Mouse (Mus musculus) gastrocnemius, adult 18-20 months (tissue): Measurements from ENCODE around the gene Tmpo. TPM values are rescaled to one million over a fixed set of nuclear protein-coding genes. Genes with fewer than 3 reads are reported as not detected.
A peak's percentile ranks its signal among the peaks of the same experiment; 100 is the strongest.

Experiments
- DNase-seq: peaks from one replicate; pipeline ENCODE4 v3.0.0; 2021; ENCODE audit warnings: low spot score
- long read RNA-seq, 2 experiments: library from polyadenylated mRNA; stranded (forward); transcript quantifications; one replicate each; pipeline ENCODE4 v2.0.0; 2021
- total RNA-seq, 2 experiments: library from RNA; stranded (reverse); gene quantifications; 2 replicates each; pipeline ENCODE4 v1.2.3; 2021

Tmpo gene
- 10 to 100 TPM; 49.9 to 50.5 TPM for total RNA-seq
- long read RNA-seq, experiment 1, transcript Tmpo-203 (8 exons, 1,854 nt) = minor isoform, 15 of 126 reads
- long read RNA-seq, experiment 1, transcript Tmpo-204 (7 exons, 1,953 nt) = major isoform, 78 of 126 reads
- long read RNA-seq, experiment 1, transcript Tmpo-201 (4 exons, 3,772 nt) = minor isoform, 9 of 126 reads
- long read RNA-seq, experiment 1, transcript Tmpo-205 (6 exons, 1,842 nt) = minor isoform, 7 of 126 reads
- long read RNA-seq, experiment 1, partial matches to known transcripts = 3 of 126 reads
- long read RNA-seq, experiment 1, other reads (novel, unspliced or antisense) = 12 of 126 reads
- long read RNA-seq, experiment 2, transcript Tmpo-202 (9 exons, 3,533 nt) = minor isoform, 5 of 77 reads
- long read RNA-seq, experiment 2, transcript Tmpo-204 (7 exons, 1,953 nt) = major isoform, 29 of 77 reads
- long read RNA-seq, experiment 2, transcript Tmpo-203 (8 exons, 1,854 nt) = minor isoform, 23 of 77 reads
- long read RNA-seq, experiment 2, transcript Tmpo-201 (4 exons, 3,772 nt) = minor isoform, 7 of 77 reads
- long read RNA-seq, experiment 2, partial matches to known transcripts = 4 of 77 reads
- long read RNA-seq, experiment 2, other reads (novel, unspliced or antisense) = 5 of 77 reads

DNA sequence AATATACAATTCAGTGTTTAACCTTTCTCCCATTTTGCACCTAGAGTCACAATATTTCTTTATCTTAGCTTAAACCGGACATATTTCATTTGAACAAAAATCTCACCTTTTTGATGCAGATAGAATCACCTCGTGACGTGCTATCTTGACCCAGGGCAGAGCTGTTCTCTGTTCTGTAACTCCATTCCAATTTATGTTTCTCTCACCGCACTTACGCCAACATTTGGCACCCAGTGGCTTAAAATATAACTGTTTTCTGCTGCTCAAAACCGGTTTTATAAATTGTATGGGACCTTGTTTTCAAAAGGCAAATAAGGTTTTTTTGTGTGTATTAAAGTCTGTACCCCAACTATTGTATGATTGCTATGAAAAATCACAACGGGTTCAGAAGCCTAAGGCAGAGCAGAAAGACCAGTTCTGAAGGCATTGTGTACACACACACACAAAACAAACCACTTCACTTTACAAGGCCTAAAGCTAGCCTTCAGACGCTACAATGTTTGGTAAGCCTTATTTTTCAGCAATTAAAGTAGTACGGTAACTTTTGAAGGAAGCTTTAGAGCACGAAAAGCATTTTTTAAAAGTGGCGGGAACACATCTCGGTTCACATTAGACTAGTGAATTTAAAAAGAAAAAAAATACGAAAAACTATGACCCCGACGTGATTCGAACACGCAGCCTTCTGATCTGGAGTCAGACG, at the start of gene Tmpo:
Tmpo (minus strand) TSS at position 555 of the 700 bp plus-strand sequence.
- no peak for DNase-seq

DNA sequence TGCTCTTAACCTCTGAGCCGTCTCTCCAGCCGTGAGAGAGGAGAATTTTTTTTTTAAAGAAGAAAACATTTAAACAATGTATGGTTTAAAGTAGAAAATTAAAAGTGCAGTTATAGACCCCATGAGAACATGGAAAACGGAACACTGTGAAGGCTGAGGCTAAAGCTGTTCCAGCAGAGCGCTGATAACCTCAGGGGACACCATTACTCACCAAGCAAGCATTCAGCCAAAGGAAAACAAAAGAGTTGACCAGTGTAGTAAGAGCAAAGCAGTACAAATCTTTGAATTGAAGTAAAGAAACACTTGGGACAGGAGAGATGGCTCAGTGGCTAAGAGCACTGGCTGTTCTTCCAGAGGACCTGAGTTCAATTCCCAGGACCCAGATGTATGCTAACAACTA, 49.3 kb upstream of the Tmpo start:
- peak; percentile 71 for DNase-seq

DNA sequence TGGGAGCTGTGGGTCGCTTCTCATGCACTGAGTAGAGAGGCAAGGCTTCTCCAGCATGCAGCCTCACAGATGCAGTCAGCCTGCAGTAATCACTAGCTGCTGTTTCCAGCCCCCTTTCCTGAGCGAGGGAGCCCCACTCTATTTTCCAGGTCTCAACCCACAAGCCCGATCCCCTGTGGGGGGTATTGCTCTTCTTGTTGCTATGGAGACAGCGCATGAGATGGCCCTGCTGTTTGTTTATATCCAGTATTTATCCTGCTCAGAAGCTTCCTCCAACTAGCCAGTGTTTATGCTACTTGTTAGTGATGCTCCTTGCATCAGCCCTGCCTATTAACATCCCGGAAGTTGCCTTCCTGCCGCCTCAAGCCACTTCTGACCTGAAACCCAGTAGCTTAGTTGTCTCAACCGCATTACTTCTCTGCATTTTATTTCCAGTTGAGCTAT, 48.4 kb upstream of the Tmpo start:
- no peak for DNase-seq

DNA sequence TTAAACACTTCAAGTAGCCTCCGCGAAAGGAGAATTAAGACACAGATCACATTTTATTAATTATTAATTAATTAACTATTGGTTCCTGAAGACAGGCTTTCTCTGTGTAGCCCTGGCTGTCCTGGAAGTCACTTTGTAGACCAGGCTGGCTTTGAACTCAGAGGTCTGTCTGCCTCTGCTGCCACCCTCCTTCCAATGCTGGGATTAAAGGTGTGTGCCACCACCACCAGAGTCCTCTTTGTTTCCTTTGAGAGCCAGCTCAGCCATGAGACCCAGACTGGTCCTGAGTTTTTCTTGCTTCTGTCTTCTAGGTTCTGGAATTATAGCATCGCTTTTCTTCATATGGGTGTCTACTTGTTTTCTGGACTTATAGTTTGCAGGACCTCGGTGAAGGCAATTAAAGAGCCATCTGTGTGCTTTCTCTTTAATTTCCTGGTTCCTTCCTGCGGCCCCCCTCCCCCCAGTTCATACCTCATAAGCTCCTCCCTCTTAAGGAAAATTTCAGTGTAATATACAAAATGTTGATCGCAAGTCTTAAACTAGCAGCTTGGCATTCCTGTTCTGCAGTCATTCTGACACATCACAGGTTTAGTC, 47.9 kb upstream of the Tmpo start:
- no peak for DNase-seq

DNA sequence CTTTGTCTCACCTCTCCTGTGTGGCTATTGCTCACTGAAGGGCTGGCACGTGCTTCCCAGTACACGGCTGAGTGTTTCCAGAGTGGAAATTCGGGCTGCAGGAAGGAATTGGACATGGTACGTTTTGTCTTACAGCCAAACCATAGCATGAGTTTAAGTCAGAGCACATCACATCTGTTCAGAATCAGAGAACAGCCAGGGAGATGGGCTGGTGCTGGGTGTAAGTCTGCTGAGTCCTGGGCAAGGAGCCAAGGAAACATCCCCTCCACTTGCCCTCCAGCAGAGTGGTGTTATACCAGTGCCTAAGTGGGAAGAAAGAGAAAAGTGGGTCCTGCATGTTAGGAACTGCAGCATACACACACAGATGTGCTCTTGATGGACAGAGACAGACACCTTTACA, 45.9 kb upstream of the Tmpo start:
- DNase-seq = no peak

DNA sequence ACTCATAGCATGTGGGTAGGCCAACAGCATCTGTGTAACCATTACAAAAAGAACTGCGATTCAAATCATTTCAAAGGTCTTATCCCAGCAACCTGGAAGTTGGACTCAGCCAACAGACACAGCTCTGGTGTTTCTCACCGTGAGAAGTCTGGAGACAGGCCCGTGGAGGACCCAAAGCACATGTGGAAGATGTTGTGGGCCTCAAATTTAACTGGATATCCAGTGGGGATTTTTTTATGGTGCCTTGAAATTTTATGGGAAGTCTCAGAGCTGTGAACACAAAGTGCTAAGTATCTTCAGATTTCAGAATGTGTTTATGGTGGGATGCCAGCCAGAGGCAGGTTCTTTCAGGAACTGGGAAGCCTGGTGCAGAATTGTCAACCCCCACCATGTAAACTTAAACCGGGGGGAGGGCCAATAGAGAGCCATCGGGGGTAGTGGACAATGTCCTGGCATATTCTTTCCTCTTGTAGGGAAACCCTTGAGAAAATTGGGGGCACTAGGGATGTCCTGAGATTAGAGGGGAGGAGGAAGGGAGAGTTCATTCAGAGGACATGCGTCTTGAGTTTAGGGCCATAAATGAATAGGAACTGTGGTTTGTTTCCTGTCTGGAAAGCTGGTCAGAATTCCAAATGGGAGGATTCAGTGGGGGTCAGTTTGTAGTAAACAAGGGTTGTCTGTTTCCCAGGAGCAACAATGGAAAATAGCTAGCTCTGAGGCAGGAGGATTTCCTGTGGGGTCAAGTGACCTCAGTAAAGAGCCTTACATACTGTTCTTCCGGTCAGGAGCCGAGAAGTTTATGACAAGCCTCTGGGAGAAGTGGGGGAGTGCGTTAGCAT, 41.5 kb upstream of the Tmpo start:
- no peak for DNase-seq

DNA sequence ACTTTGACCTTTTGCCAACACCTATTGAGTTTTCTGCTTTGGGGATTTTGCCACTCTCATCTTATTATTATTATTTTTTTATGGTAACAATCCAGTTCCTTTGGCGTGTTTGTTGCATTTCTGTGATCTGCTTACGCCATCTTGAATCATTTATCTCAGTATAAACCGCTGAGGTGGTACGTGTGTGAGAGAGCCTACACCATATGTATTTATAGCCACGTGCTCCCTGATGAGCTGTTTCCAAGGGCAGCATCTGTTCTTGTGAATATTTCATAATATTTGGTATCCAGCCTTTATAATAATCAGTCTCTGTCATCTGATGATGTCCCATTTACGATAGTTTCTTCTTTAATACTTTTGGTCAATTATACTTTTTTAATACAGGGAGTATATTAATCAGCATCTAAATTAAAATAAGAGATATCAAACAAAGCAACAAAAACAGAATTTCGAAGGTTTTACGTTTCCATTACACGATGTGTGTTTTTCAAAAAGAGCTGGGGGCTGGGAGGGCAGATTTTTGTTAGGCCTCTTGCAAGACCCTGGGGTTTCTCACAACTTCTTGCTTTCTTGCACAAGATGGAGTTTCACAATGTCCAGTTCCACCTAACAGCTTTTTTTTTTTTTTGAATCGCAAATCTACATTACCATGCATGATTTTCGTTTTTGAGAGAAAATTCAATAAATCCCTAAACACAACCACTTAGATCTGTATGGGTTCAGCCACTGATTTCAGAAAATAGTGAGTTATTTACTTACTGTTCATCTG, 28.0 kb upstream of the Tmpo start:
- no peak for DNase-seq

DNA sequence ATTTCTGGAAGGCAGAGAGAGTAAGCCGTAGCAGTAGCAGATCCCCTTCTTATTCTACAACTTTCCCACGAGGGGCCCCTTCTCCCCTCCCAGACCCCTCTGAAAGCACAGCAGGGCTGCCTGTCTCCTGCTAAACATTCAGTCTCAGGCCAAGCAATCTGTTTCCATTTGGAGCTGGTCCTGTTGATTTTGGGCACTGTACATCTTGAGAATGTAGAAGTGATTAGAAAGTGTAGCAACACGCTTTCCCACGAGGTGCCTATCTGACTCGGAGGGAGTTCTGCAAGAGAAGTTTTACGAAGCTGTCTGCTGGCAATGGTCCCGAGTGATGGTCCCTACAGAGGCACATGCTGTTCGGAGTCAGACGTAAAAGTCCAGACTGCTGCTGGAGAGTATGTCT, 27.3 kb upstream of the Tmpo start:
- DNase-seq = peak; percentile 20

DNA sequence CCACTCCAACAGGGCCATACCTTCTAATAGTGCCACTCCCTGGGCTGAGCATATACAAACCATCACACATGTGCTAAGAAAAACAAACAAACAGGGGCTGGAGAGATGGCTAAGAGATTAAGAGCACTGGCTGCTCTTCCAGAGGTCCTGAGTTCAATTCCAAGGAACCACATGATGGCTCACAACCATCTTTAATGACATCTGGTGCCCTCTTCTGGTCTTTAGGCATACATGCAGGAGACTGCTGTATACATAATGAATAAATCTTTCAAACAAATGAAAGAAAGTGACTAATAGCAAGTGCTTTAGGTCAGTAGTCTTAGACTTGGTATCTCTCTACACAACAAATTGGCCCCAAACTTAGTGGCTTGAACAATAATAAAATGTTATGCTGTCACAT, 26.2 kb upstream of the Tmpo start:
- no peak for DNase-seq

DNA sequence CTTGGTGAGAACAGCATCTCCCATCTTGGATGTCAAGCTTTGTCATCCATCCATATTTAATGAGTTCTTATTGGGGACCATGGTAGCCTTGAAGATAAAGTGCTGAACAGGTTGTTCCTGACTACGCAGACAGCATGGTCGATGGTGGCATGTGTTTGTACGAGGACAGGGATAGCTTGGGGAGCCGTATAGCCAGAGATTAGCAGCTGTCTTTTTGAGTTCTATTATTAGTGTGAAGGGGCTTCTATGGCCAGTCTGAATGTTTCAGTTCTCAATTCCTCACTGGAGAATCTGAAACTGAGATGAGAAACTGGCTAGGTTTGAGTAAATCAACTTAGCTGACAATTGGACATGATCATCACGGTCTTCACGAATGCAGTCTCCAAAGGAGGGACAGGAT, 24.5 kb upstream of the Tmpo start:
- no peak for DNase-seq

DNA sequence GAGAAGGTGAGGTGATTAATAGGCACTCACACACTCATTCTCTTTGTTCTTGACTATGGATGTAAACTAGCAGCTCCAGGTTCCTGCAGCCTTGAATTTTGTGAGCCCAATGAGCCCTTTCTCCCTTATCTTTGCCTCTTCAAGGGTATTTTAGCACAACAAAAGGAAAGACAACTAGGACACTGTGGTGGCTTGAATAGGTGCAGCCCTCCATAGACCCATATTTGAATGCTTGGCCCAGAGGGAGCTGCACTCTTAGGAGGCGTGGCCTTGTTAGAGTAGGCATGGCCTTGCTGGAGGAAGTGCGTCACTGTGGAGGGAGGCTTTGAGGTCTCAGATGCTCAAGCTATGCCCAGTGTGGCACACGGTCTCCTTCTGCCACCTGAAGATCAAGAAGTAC, 19.5 kb upstream of the Tmpo start:
- no peak for DNase-seq

DNA sequence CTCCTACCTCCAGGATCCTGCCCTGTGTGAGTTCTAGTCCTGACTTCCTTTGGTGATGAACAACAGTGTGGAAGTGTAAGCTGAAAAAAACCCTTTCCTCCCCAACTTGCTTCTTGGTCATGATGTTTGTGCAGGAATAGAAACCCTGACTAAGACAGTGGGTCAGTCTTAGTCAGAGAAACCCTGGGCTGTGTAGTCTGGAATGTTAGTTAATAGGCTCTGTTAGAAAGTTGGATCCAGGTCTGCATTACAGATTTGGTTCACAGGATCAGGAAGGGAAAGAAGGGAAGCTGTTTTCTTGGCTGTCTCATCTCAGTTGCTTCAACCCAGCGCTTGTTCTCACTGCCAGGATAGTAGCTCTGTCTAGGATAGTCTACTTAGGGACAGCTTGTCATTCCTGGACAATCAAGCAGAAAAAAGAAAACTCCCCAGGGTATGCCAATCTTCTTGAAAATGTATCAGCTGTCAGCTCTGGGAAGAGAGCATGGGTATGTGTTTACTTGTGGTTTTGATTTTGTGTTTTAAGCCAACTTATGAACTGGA, 18.2 kb upstream of the Tmpo start:
- DNase-seq = no peak

DNA sequence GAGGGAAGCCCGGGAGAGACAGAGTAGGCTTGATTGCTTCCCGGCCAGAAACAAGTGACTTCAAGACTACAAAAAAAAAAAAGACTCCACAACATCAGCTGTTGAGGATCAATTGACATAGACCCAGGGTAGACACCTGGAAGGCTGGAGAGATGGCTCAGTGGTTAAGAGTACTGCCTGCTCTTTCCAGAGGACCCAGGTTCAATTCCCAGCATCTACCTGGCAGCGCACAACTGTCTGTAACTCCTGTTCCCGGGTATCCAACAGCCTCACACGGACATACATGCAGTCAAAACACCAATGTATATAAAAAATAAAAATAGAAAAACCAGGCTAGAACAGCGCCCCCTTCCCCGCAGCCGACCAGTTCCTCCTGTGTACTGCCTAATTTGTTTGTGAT, 16.6 kb upstream of the Tmpo start:
- DNase-seq = no peak

DNA sequence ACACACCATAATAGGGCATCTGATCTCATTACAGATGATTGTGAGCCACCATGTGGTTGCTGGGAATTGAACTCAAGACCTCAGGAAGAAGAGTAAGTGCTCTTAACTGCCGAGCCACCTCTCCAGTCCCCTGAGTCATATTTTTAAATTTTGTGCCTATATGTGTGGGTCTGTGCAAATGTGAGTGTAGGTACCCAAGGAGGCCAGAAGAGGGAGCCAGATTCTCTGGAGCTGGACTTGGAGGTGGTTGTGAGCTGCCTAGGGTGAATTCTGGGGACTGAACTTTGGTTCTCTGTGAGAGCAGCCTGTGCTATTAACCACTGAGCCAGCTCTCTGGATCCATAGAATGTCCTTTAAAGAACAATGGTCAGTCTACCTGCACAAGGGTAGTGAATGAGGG, 15.7 kb upstream of the Tmpo start:
- DNase-seq = no peak

DNA sequence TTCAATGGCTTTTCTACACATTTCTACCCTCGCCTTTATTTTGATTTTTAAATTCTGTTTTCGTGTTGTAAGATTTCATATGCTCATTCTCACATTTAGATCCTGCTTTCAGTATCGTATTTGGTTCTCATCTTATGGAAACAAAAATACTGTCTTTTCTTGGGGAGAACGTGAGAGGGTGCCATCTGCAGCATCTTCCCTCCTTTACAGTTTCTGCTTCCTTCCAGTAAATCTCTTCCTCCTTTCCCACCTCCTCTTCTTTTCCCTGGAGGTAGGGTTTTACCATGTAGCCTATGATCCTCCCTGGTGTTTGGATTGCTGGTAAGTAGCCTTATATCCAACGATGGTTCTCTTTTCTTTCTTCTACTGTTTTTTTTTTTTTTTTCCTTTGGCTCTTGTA, 14.6 kb upstream of the Tmpo start:
- no peak for DNase-seq

DNA sequence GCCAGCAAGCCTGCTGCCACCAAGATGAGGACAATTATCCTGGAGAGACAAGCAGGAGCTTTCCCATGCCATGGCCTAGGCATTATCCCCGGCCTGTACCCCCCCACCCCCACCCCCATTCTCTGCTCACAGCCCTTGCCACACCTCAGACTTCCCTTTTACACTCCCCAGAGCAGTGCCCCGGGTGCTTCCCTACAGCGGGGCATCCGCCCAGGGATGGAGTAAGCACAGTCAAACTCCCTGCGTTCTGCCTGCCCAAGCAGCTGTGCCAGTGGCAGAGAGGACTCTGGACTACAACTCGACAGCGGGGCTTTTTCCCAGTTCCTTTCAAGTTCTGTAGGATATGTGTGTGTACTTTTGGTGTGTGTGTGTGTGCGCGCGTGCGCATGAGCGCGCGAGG, 14.0 kb upstream of the Tmpo start:
- no peak for DNase-seq

DNA sequence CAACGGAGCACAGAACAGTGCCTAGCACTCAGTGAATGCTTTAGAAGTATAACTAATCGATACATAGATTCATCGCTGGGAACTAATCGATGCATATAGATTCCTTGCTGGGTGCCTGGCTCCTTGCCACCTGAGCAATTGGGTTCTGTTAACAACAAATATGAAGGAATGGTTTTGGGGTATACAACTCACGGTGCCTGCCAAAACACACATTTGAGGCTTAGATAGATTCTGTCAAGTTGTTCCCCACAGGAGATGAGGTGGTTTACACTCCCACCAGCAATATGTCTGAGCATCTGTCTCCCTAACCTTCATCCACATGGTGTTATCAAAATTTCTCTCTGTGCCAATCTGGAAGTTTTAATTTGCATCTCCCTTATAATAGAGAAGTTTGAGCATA, 10.7 kb upstream of the Tmpo start:
- DNase-seq = no peak

DNA sequence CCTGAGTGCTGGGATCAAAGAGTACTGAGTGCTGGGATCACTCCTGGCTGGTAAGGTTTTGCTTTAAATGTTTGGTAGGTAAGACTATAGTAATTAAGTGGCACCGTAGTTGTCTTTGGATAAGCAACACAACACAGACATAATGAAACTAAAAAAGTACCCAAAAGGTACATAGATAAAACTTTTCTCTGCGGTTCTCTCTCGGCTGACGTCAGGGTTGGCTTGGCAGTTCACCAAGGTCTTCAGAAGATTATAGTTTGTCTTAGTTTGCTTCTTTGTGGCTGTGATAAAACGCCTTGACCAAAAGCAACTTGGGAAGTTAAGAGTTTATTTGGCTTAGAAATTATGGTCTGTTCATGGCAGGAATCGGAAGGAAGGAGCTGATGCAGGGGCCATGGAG, 8.4 kb upstream of the Tmpo start:
- DNase-seq = no peak

DNA sequence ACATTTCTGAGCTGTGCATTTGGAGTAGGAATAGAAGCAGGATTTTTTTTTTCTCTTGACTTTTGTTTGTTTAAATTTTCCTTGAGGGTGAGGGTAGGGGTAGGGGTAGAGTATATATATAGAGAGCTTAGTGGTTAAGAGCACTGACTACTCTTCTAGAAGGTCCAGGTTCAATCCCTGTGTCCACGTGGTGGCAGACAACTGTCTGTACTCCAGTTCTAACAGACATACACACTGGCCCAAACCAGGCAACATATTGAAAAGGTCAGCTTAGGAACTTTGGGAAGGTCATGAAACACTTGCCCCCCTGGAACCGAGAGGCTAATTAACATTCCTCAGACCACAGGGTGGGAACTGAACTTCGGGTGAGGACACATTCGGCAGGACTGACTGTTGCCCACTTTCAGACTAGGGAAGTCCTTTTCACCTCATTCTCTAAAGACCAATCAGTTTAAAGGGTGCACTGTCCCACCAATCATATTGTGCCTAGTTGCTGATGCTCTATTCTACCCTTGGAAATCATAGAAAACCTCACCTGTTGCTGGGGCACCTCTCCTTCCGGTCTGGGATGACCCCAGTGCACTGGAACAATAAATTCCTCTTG, 7.7 kb upstream of the Tmpo start:
- DNase-seq = no peak

DNA sequence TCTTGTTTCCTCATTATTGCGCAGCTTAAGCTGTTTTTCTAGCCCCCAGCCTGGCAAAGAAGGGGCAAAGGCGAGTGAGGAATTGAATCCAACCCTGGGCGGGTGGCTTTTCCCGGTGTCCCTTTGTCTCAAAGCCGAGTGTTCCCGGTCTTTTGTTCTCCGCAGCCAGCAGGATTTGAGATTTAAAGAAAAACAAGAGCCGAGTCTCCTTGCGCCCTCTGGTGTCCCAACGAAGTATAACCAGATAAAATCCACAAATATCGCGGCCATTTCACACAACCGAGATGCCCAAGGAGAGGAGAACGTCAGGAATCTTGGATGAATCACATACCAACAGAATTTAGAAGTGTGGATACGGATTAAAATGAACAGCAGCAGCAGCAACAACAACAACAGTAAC, 6.8 kb upstream of the Tmpo start:
- peak; percentile 88 for DNase-seq
